In genomic region chr12:88388832-88389231, GRCm38 (mm10) we compare ENCODE assay signal across 12 mouse cellular contexts. TPM values are rescaled to one million over a fixed set of nuclear protein-coding genes. Genes with fewer than 3 reads are reported as not detected.
DNase-seq lines count a peak whose midpoint lies in the region; ATAC-seq lines count a peak whose summit lies in the region.
"Had no signal": no experiment of that assay in that cellular context is flagged by ENCODE, and none has a peak within 500 bp of the region (broad histone marks: within the 10 kb centered on the region; RNA-seq: fewer than 3 reads in every experiment).

No protein-coding gene starts in this region.

- ATAC-seq in forebrain, embryonic 12.5 days (ENCODE audit: low FRiP score), result peak; percentile 63; the same call in 1 of the 2 replicates
- ATAC-seq in hindbrain, embryonic 16.5 days, result peak; percentile 52
- ATAC-seq in midbrain, embryonic 15.5 days (replicated peaks), result 0 out of 2 replicates have a peak, but pooled peaks have one; percentile 37

- peaks cover 7% of the 10 kb centered on the region for H3K4me1 ChIP-seq in forebrain, embryonic 12.5 days
- no peaks in the 10 kb centered on the region for H3K4me1 ChIP-seq in hindbrain, embryonic 16.5 days (ENCODE audit: control insufficient read depth, insufficient read depth, low read depth, low read length)
- no peaks in the 10 kb centered on the region for H3K4me1 ChIP-seq in midbrain, embryonic 15.5 days
- H3K4me1 ChIP-seq: limb, embryonic 12.5 days had no signal

- no peak overlapping the region for H3K9ac ChIP-seq in forebrain, embryonic 12.5 days
- H3K9ac ChIP-seq in hindbrain, embryonic 16.5 days (ENCODE audit: low read depth, low read length), result no peak overlapping the region
- H3K9ac ChIP-seq in midbrain, embryonic 15.5 days, result no peak overlapping the region
- H3K9ac ChIP-seq: limb, embryonic 12.5 days had no signal

- H3K27ac ChIP-seq in forebrain, embryonic 12.5 days, result peak overlapping the region; percentile 25; the same call in 1 of the 2 replicates
- no peak overlapping the region for H3K27ac ChIP-seq in hindbrain, embryonic 16.5 days (ENCODE audit: low read depth, low read length)
- H3K27ac ChIP-seq in midbrain, embryonic 15.5 days, result no peak overlapping the region
- H3K27ac ChIP-seq: limb, embryonic 12.5 days had no signal

- DNase-seq in layer of hippocampus, adult 11-12 months (ENCODE audit: low spot score), result peak; percentile 77
- DNase-seq in layer of hippocampus, postnatal 25 days (ENCODE audit: extremely low spot score in 1 of 2, low spot score in 1 of 2), result no peak
- DNase-seq in ovary, postnatal 10 days (ENCODE audit: low spot score), result no peak
- no peak for DNase-seq in urinary bladder, adult 2 months (ENCODE audit: low spot score)
- DNase-seq: cerebellum, adult 2 months; gastrocnemius, postnatal 25 days; thymus, adult 18-20 months had no signal

- no peaks in the 10 kb centered on the region for H3K9me3 ChIP-seq in forebrain, embryonic 12.5 days
- no peaks in the 10 kb centered on the region for H3K9me3 ChIP-seq in hindbrain, embryonic 16.5 days (ENCODE audit: control insufficient read depth, low read length)
- no peaks in the 10 kb centered on the region for H3K9me3 ChIP-seq in midbrain, embryonic 15.5 days
- H3K9me3 ChIP-seq: G1E; limb, embryonic 12.5 days had no signal

- no peak overlapping the region for H3K4me3 ChIP-seq in forebrain, embryonic 12.5 days (replicated peaks)
- H3K4me3 ChIP-seq in hindbrain, embryonic 16.5 days (ENCODE audit: low read length), result no peak overlapping the region
- H3K4me3 ChIP-seq in midbrain, embryonic 15.5 days, result no peak overlapping the region
- H3K4me3 ChIP-seq: limb, embryonic 12.5 days had no signal

- H3K27me3 ChIP-seq in forebrain, embryonic 12.5 days, result no peaks in the 10 kb centered on the region
- no peaks in the 10 kb centered on the region for H3K27me3 ChIP-seq in hindbrain, embryonic 16.5 days (replicated peaks; ENCODE audit: control insufficient read depth, insufficient read depth, low read length)
- no peaks in the 10 kb centered on the region for H3K27me3 ChIP-seq in midbrain, embryonic 15.5 days (replicated peaks)
- H3K27me3 ChIP-seq: limb, embryonic 12.5 days had no signal

- no peak overlapping the region for H3K4me2 ChIP-seq in forebrain, embryonic 12.5 days
- H3K4me2 ChIP-seq in hindbrain, embryonic 16.5 days (ENCODE audit: low read length), result no peak overlapping the region
- H3K4me2 ChIP-seq in midbrain, embryonic 15.5 days, result no peak overlapping the region
- H3K4me2 ChIP-seq: limb, embryonic 12.5 days had no signal

- H3K36me3 ChIP-seq in forebrain, embryonic 12.5 days (replicated peaks), result no peaks in the 10 kb centered on the region
- H3K36me3 ChIP-seq in hindbrain, embryonic 16.5 days (ENCODE audit: control insufficient read depth, insufficient read depth, low read length), result no peaks in the 10 kb centered on the region
- no peaks in the 10 kb centered on the region for H3K36me3 ChIP-seq in midbrain, embryonic 15.5 days (replicated peaks)
- H3K36me3 ChIP-seq: limb, embryonic 12.5 days had no signal

- 43% methylated on average over 6 of the region's 6 CpGs for WGBS in forebrain, embryonic 12.5 days
- WGBS in hindbrain, embryonic 16.5 days, result 24% methylated on average over 6 of the region's 6 CpGs
- 47% methylated on average over 6 of the region's 6 CpGs for WGBS in midbrain, embryonic 15.5 days

RNA-seq across cellular contexts. Expression of gene Adck1, which starts 28.5 kb away (rescaled TPM):
- 10 to 100 TPM; 34.5 to 35.2 TPM for total RNA-seq in layer of hippocampus, postnatal 25 days (2021)
- 20.9 and 21.4 TPM in 2 replicates for polyA plus RNA-seq in forebrain, embryonic 12.5 days (2016; fragmentation: Nextera tagmentation; extraction: Ambion mirVana)
- 43.7 and 44.5 TPM in 2 replicates for polyA plus RNA-seq in hindbrain, embryonic 16.5 days (2015; fragmentation: Nextera tagmentation; extraction: Ambion mirVana)
- polyA plus RNA-seq in midbrain, embryonic 15.5 days (2015; fragmentation: Nextera tagmentation; extraction: Ambion mirVana), result 38.8 and 43.3 TPM in 2 replicates
- 19.1 and 22.7 TPM in 2 replicates for polyA plus RNA-seq in urinary bladder, adult 2 months (2012; rRNA removed)
